10 mouse cellular contexts compared by ENCODE assay signal in the genomic region with DNA sequence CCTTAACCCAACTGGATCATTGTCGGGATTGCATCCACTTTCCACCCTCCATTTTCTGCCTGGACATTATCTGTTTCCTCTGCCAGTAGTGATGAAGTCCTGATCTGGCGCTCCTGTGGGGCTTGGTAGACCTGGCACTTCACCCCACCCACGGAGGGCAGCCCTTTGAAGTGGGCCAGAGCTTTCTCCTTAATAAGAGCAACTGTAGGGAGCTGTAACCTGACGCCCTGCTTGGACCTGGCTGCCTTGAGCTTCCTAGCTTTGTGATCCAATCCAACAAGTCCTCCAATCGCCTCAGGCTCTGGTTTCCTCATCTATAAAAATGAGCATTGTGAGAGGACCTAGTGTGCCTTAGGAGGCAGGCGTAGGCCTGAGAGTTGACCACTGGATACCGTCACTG. TPM values are rescaled to one million over a fixed set of nuclear protein-coding genes. Genes with fewer than 3 reads are reported as not detected.
DNase-seq lines count a peak whose midpoint lies in the region; ATAC-seq and TF ChIP-seq lines count a peak whose summit lies in the region.
"Had no signal": no experiment of that assay in that cellular context is flagged by ENCODE, and none has a peak within 500 bp of the region (broad histone marks: within the 10 kb centered on the region; RNA-seq: fewer than 3 reads in every experiment).

No protein-coding gene starts in this region.

- DNase-seq in kidney, postnatal 36 days = no peak
- peak; percentile 43 for DNase-seq in limb, embryonic 10.5 days (ENCODE audit: low spot score)
- DNase-seq in right cerebral cortex, postnatal 25 days = no peak
- no peak for DNase-seq in MN1 (ENCODE audit: low spot score)
- DNase-seq in right cerebral cortex, postnatal 36 days (ENCODE audit: low spot score in 2 of 2) = no peak
- DNase-seq: thymus, postnatal 36 days had no signal

- no peak overlapping the region for H3K27ac ChIP-seq in kidney, embryonic 16.5 days (ENCODE audit: low read length)
- no peak overlapping the region for H3K27ac ChIP-seq in embryonic fibroblast, embryonic 13.5 days (ENCODE audit: insufficient read depth, low read length)
- H3K27ac ChIP-seq in limb, embryonic 10.5 days = peak overlapping the region; percentile 63; the same call in 1 of the 2 replicates
- H3K27ac ChIP-seq in neural tube, embryonic 13.5 days (replicated peaks) = no peak overlapping the region

- WGBS in kidney, embryonic 16.5 days = 46% methylated on average over 7 of the region's 7 CpGs
- 40% methylated on average over 7 of the region's 7 CpGs for WGBS in limb, embryonic 10.5 days
- WGBS in neural tube, embryonic 13.5 days = 65% methylated on average over 7 of the region's 7 CpGs

- no peaks in the 10 kb centered on the region for H3K9me3 ChIP-seq in kidney, embryonic 16.5 days (ENCODE audit: low read length)
- no peaks in the 10 kb centered on the region for H3K9me3 ChIP-seq in limb, embryonic 10.5 days (replicated peaks)
- no peaks in the 10 kb centered on the region for H3K9me3 ChIP-seq in neural tube, embryonic 13.5 days

- no peak overlapping the region for H3K4me3 ChIP-seq in kidney, embryonic 16.5 days (ENCODE audit: low read length)
- H3K4me3 ChIP-seq in embryonic fibroblast, embryonic 13.5 days (ENCODE audit: insufficient read depth, low read length) = peak overlapping the region; percentile 81
- H3K4me3 ChIP-seq in limb, embryonic 10.5 days = peak overlapping the region; percentile 79
- H3K4me3 ChIP-seq in neural tube, embryonic 13.5 days = peak overlapping the region; percentile 82

- H3K36me3 ChIP-seq in kidney, embryonic 16.5 days (ENCODE audit: insufficient read depth, low read length) = peaks cover under 1% of the 10 kb centered on the region; the same call in 1 of the 2 replicates
- H3K36me3 ChIP-seq in limb, embryonic 10.5 days = peaks cover 35% of the 10 kb centered on the region
- peaks cover 11% of the 10 kb centered on the region for H3K36me3 ChIP-seq in neural tube, embryonic 13.5 days

- TF ChIP-seq CTCF in embryonic fibroblast, embryonic 13.5 days (IDR thresholded peaks at IDR 0.05; ENCODE audit: borderline replicate concordance, insufficient read depth, low read length) = no peak

- no peaks in the 10 kb centered on the region for H3K27me3 ChIP-seq in kidney, embryonic 16.5 days (ENCODE audit: insufficient read depth, low read length)
- H3K27me3 ChIP-seq in limb, embryonic 10.5 days (ENCODE audit: low read depth, poor library complexity, severe bottlenecking) = no peaks in the 10 kb centered on the region
- H3K27me3 ChIP-seq in neural tube, embryonic 13.5 days = no peaks in the 10 kb centered on the region

- H3K9ac ChIP-seq in kidney, embryonic 16.5 days (replicated peaks; ENCODE audit: low read length) = peak overlapping the region; percentile 78; the same call in 1 of the 2 replicates
- H3K9ac ChIP-seq in neural tube, embryonic 13.5 days = peak overlapping the region; percentile 84

- TF ChIP-seq POLR2A in embryonic fibroblast, embryonic 13.5 days (IDR thresholded peaks at IDR 0.05; ENCODE audit: low read depth, low read length) = no peak

- peaks cover 21% of the 10 kb centered on the region for H3K4me1 ChIP-seq in kidney, embryonic 16.5 days (ENCODE audit: insufficient read depth, low read length)
- H3K4me1 ChIP-seq in embryonic fibroblast, embryonic 13.5 days (ENCODE audit: control insufficient read depth, insufficient read depth, low read length) = peaks cover 7% of the 10 kb centered on the region
- peaks cover 36% of the 10 kb centered on the region for H3K4me1 ChIP-seq in limb, embryonic 10.5 days
- peaks cover 45% of the 10 kb centered on the region for H3K4me1 ChIP-seq in neural tube, embryonic 13.5 days (replicated peaks)

- ATAC-seq in kidney, embryonic 16.5 days (ENCODE audit: low FRiP score, low TSS enrichment) = no peak
- no peak for ATAC-seq in neural tube, embryonic 13.5 days (ENCODE audit: low read depth)

- peak overlapping the region; percentile 89 for H3K4me2 ChIP-seq in kidney, embryonic 16.5 days (replicated peaks; ENCODE audit: low read depth, low read length)
- peak overlapping the region; percentile 90 for H3K4me2 ChIP-seq in neural tube, embryonic 13.5 days

RNA-seq across cellular contexts. Expression of a gene that starts 1.9 kb away (rescaled TPM):
- 39.8 and 41.1 TPM in 2 replicates for polyA plus RNA-seq in kidney, embryonic 16.5 days (2015; fragmentation: Nextera tagmentation; extraction: Ambion mirVana)
- 40.7 and 44.4 TPM in 2 replicates for polyA plus RNA-seq in embryonic fibroblast, embryonic 13.5 days (2011; ENCODE audit: insufficient read length, low read depth, missing spikeins)
- 56.7 and 57.9 TPM in 2 replicates for polyA plus RNA-seq in limb, embryonic 10.5 days (2016; fragmentation: Nextera tagmentation; extraction: Ambion mirVana)
- polyA plus RNA-seq in neural tube, embryonic 13.5 days (2015; fragmentation: Nextera tagmentation; extraction: Ambion mirVana) = 65.5 and 69.2 TPM in 2 replicates

RNA-seq across cellular contexts. Expression of a gene that starts 36.2 kb away (rescaled TPM):
- 44.4 and 46.1 TPM in 2 replicates for polyA plus RNA-seq in kidney, embryonic 16.5 days (2015; fragmentation: Nextera tagmentation; extraction: Ambion mirVana)
- polyA plus RNA-seq in embryonic fibroblast, embryonic 13.5 days (2011; ENCODE audit: insufficient read length, low read depth, missing spikeins) = 30.2 and 37.5 TPM in 2 replicates
- 52.1 and 59.0 TPM in 2 replicates for polyA plus RNA-seq in limb, embryonic 10.5 days (2016; fragmentation: Nextera tagmentation; extraction: Ambion mirVana)
- 33.3 and 33.8 TPM in 2 replicates for polyA plus RNA-seq in neural tube, embryonic 13.5 days (2015; fragmentation: Nextera tagmentation; extraction: Ambion mirVana)

RNA-seq across cellular contexts. Expression of a gene that starts 43.6 kb away (rescaled TPM):
- polyA plus RNA-seq in kidney, embryonic 16.5 days (2015; fragmentation: Nextera tagmentation; extraction: Ambion mirVana) = 10.4 and 14.2 TPM in 2 replicates
- polyA plus RNA-seq in embryonic fibroblast, embryonic 13.5 days (2011; ENCODE audit: insufficient read length, low read depth, missing spikeins) = 18.6 and 27.6 TPM in 2 replicates
- polyA plus RNA-seq in limb, embryonic 10.5 days (2016; fragmentation: Nextera tagmentation; extraction: Ambion mirVana) = 23.5 and 25.5 TPM in 2 replicates
- polyA plus RNA-seq in neural tube, embryonic 13.5 days (2015; fragmentation: Nextera tagmentation; extraction: Ambion mirVana) = 9.0 and 10.6 TPM in 2 replicates

RNA-seq across cellular contexts. Expression of a gene that starts 54.0 kb away (rescaled TPM):
- 0.18 and 0.39 TPM in 2 replicates for polyA plus RNA-seq in kidney, embryonic 16.5 days (2015; fragmentation: Nextera tagmentation; extraction: Ambion mirVana)
- polyA plus RNA-seq in embryonic fibroblast, embryonic 13.5 days (2011; ENCODE audit: insufficient read length, low read depth, missing spikeins) = 0.07 TPM in 1 of 2 replicates, not detected in the other
- 0.03 TPM in 1 of 2 replicates, not detected in the other for polyA plus RNA-seq in limb, embryonic 10.5 days (2016; fragmentation: Nextera tagmentation; extraction: Ambion mirVana)
- 3.0 TPM in 2 replicates for polyA plus RNA-seq in neural tube, embryonic 13.5 days (2015; fragmentation: Nextera tagmentation; extraction: Ambion mirVana)
- polyA plus RNA-seq: heart, embryonic 14.5 days had no signal
